Mouse (Mus musculus): ENCODE results near the gene Cpeb3. TPM values are rescaled to one million over a fixed set of nuclear protein-coding genes. Genes with fewer than 3 reads are reported as not detected.
A peak's percentile ranks its signal among the peaks of the same experiment; 100 is the strongest.

The Cpeb3 gene
- 0.53 and 1.3 TPM in 2 replicates for total RNA-seq (2017)

DNA sequence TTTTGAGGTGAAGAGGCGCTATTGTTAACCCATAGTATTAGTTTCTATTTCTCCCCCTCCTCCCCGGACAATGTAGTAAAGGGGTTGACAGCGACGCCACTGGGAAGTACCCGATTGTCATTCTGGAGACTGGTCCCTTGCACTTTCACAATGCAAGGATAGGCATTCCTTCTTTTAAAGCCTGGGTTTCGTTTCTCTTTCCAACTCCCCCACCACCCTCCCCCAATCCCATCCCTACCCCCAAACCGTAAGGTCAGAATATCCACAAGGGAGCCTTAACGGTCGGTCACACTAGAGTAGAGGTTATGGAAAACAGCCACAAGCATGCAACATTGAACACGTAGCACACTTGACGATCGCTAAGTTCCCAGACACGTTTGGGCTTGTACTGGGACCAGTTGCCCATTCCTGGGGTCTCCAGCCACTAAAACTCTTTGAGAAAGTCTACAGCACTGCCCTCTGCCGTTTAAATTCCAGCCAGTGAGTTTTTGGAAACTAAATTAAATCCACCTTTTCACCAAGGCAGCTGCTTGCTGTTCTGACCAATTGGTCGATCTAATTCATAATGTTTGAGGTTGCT, at the start of gene Cpeb3:
Cpeb3 (minus strand) TSS at position 426 of the 580 bp plus-strand sequence.
- no peak for ATAC-seq (replicated peaks; ENCODE audit: low read depth, poor library complexity, severe bottlenecking)

DNA sequence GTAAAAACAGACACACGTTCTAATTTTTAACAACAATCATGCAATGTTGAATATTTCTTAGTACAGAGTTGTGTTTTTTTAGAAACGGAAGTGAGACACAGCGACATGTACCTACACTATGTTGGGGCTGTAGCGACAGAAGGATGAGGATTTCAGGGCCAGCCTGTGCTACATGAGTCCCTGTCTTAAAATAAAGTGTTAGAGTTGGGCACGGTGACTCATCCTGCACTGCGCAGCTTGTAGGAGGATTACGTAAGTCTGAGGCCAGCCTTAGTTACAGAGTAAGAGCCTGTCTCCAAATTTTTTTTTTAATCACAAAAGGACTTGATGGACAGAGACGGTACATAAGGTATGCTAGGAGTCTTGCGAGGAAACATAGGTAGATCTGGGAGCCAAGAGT, 46.9 kb upstream of the Cpeb3 start:
- ATAC-seq (replicated peaks; ENCODE audit: low read depth, poor library complexity, severe bottlenecking) = no peak

DNA sequence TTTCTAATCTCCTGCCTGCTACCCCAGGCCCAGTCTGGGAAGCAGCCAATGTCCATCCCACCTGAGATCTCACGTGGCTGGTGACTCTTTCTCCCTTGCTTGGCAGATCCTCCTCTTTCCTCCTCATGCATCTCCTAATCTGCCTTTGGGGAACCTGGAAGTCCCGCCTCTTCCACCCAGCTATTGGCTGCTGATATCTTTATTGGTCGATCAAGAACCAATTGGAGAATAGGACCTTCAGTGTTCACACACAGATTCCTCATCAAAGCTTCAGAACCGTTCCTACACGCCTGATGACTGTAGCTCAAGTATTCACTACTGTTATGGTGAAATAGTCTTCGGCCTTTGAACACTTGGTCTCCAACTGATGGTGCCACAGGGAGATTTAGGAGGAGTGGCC, 43.7 kb upstream of the Cpeb3 start:
- ATAC-seq (replicated peaks; ENCODE audit: low read depth, poor library complexity, severe bottlenecking) = no peak

DNA sequence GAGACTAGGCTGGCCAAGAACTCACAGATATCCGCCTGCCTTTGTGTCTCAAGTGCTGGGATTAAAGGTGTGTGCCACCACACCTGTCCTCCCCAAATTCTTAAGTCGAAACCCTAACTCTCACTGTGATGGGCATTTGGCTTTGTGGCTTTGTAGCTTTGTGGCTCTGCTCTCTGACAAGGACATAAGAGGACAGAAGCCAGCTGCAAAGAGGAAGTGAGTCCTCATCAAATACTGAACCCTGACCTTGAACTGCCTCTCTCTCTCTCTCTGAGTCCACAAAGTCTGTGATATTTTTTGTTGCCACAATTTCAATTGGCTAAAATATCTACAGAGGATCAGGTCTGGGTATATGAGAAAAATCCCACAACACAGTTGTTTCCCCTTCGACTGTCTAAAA, 39.8 kb upstream of the Cpeb3 start:
- ATAC-seq (replicated peaks; ENCODE audit: low read depth, poor library complexity, severe bottlenecking) = peak; percentile 67

DNA sequence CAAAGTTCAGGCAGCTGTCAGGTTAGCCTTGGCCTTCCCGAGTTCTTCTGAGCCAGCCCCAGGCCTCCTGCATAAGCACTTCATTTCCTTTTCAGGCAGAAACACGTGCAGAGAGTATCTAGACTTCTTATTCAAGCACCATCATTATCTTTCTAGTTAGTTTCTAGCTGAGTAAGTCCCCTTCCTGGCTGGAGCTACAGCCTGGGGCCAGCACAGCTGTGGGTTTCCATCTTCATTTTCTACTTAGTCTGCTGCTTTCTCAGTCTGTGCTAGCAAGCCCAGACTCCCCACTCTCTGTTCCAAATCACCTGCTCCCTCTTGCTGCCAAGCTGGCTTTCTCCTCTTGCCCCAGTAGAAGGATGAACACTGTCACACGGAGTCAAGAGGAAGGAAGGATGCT, 38.5 kb upstream of the Cpeb3 start:
- ATAC-seq (replicated peaks; ENCODE audit: low read depth, poor library complexity, severe bottlenecking) = no peak

DNA sequence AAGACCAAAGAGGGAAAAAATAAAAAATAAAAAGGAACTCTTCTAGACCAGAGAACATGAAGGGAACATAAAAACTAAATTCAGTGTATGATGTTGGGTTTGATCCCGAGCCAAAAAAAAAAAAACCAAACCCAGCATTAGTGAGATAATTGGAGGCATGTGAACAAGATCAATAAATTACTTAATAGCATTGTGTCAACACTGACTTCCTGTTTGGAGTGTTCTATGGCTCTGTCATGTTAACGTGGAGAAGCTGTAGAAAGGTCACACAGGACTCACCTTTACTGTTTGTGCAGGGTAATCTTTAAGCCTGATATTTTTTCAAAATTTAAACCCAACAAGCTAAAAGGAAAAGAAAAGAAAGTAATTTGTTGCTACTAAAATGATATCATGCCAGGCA, 34.3 kb upstream of the Cpeb3 start:
- ATAC-seq (replicated peaks; ENCODE audit: low read depth, poor library complexity, severe bottlenecking) = no peak

DNA sequence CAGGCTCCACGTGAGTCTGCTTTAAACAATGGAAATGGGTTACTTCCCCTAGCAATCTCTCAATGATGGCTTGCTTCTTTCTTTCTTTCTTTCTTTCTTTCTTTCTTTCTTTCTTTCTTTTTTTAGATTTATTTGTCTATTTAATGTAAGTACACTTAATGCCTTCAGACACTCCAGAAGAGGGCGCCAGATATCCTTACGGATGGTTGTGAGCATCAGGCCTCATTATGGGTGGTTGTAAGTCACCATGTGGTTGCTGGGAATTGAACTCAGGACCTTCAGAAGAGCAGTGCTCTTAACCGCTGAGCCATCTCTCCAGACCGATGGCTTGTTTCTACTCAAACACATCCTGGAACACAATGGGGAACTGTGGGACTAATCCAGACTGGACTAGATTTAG, 32.8 kb upstream of the Cpeb3 start:
- no peak for ATAC-seq (replicated peaks; ENCODE audit: low read depth, poor library complexity, severe bottlenecking)

DNA sequence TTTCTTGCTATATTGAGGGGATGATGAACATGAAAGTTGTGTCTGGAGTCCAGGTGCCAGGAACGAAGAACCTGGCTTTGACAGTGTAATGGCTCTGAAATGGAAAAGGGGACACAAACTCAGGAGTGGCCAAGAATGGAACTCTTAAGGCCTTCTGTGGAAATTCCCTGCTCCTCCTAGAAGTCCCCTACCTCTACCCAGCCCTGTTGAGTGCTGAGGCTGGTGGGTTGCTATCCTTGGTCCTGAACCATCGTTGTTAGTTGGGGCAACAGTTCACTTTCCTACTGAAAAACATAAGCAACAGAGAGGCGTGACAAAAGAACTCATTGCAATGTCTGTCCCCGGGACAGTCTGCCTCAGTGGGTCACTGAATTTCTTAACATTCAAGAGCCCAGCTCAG, 30.7 kb upstream of the Cpeb3 start:
- ATAC-seq (replicated peaks; ENCODE audit: low read depth, poor library complexity, severe bottlenecking) = peak; percentile 43; the same call in 1 of the 2 replicates

DNA sequence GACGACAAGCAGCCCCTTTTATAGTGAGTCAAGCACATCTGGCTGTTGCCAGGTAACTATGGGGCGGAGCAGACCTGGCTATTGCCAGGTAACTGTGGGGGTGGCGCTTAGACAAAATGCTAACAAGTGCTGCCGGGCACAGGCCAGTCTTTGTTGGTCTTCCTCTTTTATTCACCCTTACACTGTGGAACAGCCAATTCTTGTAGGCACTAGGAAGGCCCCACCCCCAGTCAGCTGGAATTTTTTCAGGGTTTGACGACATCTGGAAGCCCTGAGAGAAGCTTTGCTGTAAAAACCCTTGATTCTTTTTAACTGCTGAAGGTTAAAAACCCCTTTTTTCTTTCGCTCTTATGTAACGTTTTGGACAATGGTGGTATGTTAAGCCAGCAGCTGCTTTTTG, 30.2 kb upstream of the Cpeb3 start:
- no peak for ATAC-seq (replicated peaks; ENCODE audit: low read depth, poor library complexity, severe bottlenecking)

DNA sequence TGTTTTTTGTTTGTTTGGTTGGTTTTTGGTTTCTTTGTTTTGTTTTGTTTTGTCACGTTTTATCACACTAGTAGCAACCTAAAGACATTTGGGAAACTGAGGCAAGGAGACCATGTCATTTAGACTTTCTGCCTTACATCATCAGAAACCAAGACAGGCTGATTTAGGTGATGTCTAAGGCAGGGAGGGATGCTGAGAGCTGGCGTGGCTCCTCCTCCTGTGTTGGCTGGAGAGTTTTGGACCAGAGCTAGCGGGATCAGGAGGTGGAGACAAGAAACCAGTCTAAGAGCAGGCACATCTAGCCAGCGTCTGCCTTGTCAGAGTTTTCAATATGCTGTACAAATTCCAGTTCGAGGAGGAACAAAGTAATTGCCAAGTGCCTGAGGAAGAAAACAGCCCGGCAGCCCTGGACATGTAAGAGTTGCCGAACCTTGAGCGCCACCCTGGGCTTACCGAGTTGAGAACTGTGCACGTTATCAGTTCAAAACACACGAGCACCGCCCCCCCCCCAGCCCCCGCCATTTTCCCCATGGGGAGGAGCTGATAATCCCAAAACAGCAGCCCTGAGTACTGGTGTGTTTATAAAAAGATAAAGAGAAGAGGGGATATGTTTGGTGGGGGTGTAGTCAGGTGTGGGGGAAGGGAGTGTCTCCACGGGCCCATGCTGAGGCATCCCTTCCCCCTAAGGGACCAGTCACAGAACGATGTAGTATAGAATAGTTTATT, 29.5 kb upstream of the Cpeb3 start:
- ATAC-seq (replicated peaks; ENCODE audit: low read depth, poor library complexity, severe bottlenecking) = peak; percentile 45

DNA sequence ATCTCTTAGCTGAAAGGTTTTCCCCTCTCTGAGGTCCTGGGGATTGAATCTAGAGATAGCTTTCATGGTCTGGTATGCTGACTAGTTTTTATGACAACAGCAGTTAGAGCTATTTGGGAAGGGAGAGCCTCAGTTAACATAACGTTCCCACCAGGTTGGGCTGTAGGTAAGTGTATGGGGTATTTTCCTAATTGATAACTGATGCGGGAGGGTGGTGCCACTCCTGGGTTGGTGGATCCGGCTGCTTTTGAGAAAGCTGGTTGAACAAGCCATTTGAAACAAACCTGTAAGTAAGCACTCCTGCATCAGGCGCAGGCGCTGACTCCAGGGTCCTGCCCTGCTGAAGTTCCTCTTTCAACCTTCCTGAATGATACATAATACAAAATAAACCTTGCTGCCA, 28.9 kb upstream of the Cpeb3 start:
- ATAC-seq (replicated peaks; ENCODE audit: low read depth, poor library complexity, severe bottlenecking) = no peak

DNA sequence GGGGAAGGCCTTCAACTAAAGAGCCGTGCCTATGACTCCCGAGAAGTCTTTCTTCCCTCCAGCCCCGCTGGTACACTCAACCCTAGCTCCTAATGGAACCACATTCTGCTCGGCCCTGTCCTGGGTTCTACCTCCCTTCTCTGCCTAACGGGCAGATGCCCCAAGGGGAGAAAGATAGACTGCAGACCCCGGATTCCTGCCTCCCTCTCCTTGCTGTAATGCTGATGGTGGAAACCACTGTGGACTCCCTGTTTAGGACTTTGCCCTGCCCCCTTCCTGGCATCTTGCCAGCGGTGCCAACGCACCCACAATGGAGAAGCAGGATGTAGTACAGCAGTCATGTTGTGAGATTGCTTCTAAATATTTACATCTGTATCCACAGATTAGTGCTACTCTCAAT, 27.4 kb upstream of the Cpeb3 start:
- ATAC-seq (replicated peaks; ENCODE audit: low read depth, poor library complexity, severe bottlenecking) = no peak

DNA sequence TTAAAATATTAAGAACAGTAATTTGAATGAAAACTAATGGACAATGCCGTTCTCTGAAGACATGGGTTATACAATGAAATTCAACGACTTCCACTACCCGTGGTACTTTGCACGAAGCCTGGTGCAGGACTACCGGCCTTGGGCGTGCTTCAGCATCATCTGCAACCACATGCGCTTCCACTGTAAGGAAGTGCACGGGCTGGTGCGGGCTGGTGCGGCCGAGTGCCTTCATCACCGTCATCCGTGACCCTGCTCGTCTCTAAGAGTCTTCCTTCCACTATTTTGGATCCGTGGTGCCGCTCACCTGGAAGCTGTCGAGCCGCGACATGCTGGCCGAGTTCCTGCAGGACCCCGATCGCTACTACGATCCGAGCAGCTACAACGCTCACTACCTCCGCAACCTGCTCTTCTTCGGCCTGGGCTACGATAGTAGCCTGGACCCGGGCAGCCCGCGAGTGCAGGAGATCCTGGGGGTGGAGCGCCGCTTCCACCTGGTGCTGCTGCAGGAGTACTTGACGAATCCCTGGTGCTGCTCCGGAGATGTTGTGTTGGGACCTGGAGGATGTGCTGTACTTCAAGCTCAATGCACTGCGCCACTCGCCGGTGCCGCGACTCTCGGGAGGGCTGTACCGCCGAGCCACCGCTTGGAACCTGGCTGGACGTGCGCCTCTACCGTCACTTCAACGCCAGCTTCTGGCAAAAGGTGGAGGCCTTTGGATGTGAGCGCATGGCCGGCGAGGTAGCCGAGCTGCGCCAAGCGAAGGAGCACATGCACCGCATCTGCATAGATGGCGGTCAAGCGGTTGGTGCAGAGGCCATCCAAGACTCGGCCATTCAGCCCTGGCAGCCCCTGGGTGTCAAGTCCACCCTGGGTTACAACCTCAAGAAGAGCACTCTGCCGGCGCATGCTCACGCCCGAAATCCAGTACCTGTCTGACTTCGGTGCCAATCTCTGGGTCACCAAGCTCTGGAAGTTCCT, 25.4 kb upstream of the Cpeb3 start:
- ATAC-seq (replicated peaks; ENCODE audit: low read depth, poor library complexity, severe bottlenecking) = peak; percentile 28

DNA sequence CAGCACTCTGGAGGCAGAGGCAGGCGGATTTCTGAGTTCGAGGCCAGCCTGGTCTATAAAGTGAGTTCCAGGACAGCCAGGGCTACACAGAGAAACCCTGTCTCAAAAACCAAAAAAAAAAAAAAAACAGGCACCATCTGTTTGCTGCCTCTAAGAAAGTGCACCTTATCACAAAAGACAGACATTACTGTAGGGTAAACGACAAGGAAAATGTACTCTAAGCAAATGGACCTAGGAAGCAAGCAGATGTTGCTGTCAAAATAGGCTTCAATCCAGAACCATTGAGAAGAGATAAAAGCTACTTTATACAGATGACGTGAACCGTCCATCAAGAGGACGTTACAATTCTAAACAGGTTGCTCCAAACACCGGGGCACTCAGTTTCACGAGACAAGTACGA, 24.2 kb upstream of the Cpeb3 start:
- peak; percentile 55 for ATAC-seq (replicated peaks; ENCODE audit: low read depth, poor library complexity, severe bottlenecking)

DNA sequence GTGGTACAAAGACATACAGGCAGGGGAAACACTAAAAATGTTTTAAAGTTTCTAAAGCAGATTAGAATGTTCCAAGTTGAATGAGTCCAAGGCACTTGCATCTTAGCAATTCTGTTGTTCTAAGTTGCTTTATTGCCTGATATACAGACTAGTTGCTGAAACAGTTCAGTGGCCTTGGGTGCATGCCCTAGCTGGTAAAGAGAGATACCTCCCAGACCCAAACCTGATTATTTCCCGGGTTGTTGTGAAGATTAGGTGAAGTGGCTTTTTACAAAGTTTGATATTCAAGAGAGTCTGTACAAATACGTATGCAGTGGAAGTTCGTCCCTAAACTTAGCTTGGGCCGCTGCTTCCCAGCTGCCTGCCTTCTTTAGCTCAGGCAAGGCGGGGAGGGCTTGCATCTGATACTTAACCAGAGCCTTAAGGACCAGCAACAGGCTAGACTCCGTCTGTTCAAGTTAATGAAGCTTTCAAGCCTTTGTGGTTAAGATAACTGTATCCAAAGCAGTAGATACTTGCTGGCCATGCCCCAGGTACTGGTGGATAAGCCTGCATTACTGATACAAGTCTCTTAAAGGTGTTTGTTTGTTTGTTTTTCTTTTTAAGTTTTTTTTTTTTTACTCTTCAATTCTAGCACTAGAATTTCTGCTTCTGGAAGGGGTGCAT, 16.9 kb upstream of the Cpeb3 start:
- ATAC-seq (replicated peaks; ENCODE audit: low read depth, poor library complexity, severe bottlenecking) = no peak

DNA sequence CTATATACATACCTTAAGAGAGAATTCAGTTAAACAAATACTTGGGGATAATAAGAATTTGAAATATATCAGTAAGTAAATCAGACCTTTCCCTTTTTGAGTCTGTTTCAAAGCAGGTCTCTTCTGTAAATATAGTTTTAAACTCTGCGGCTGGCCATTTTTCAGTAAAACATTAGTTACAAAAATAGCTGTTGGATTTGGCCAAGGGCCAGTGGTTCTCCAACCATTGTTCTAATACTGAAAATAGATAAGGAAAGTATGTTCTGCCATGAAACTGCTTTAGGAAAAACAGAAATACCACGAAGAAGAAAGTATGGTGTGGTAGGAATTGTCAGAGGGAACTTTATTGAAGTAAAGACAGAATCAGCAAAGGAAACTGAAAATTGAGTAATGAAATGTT, 6.3 kb upstream of the Cpeb3 start:
- ATAC-seq (replicated peaks; ENCODE audit: low read depth, poor library complexity, severe bottlenecking) = no peak

DNA sequence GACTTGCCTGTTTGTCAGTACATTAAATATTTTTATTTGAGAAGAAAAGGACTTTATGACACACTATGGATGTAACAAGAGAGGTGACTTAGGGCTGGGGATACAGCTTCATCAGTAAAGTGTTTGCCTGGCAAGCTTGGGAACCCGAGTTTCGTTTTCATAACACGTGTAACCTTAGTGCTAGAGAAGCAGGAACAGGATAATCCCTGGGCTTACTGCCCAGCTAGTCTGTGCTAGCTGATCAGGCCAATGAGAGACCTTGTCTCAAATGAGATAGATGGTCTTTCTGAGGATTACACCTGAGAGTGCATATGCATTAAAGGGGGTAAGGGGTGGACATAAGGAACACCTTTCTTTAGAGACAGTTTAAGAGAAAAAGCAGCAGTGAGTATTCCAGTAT, 3.0 kb upstream of the Cpeb3 start:
- no peak for ATAC-seq (replicated peaks; ENCODE audit: low read depth, poor library complexity, severe bottlenecking)

DNA sequence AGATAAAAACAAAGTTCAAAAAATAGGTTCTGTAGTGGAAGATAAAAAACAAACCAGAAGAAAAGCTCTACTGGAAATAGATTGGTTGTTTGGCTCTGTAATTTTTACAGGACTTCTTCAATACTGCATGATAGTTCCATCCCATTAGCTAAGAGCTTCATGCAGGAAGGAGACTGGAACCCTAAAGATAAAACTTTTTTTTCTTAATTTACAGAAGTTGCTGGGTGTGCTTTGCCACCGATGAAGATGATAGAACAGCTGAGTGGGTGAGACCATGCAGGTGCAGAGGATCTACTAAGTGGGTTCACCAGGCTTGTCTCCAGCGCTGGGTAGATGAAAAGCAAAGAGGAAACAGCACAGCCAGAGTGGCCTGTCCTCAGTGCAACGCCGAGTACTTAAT, 2.1 kb upstream of the Cpeb3 start:
- no peak for ATAC-seq (replicated peaks; ENCODE audit: low read depth, poor library complexity, severe bottlenecking)

DNA sequence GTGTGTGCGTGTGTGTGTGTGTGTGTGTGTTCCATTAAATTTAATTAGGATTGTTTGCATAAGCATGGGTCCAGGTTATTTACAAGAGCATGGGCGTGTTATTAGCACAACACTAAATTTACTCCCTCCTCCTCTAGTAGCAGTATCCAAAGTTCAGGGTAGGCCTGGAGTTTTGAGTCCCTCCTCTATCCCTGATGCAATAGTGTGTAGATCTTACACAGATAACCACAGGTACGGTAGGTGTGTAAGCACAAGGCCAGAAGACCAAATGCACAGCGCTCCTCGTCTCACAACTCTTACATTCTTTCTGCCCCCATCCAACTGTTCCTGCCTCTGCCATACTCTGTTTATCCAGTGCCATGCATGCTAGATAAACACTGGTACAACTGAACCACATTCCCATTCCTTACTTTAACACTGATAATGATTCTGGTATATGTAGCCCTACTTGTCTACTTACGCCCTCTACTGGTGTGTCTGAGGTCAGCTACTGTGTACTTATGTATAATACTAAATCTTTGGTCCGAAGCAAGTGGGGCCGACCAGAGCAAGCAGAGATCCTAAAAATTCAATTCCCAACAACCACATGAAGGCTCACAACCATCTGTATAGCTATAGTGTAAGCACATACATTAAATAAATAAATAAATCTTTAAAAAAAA, 1.2 kb upstream of the Cpeb3 start:
- no peak for ATAC-seq (replicated peaks; ENCODE audit: low read depth, poor library complexity, severe bottlenecking)

DNA sequence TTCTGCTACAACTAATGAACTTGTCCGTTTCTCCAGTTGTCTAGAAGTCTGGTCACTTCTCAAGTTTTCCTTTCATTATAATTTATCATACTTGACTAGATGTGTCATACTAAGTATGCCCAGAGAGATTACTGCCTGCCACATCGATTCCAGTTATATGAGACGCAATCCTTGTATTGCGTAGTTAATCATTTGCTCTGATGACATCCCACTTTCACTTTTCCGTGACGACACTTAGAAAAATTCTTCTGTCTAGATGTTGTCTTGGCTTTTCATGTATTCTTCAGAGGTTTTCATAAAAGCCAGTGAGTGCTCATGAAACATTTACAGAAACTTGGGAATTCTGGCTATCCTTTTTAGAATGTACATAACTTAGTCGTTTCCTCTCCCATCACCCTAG, 585 bp upstream of the Cpeb3 start:
- ATAC-seq (replicated peaks; ENCODE audit: low read depth, poor library complexity, severe bottlenecking) = no peak

Measured in common myeloid progenitor, adult 5-6 weeks (primary cell).